Mouse (Mus musculus): ENCODE measurements at regions not wholly inside any gene's neighbourhood (a gene's known extent, or its start where the extent isn't known, plus 50 kb on each side); places are given as distances from the start of the nearest gene placed in this dataset.

DNA sequence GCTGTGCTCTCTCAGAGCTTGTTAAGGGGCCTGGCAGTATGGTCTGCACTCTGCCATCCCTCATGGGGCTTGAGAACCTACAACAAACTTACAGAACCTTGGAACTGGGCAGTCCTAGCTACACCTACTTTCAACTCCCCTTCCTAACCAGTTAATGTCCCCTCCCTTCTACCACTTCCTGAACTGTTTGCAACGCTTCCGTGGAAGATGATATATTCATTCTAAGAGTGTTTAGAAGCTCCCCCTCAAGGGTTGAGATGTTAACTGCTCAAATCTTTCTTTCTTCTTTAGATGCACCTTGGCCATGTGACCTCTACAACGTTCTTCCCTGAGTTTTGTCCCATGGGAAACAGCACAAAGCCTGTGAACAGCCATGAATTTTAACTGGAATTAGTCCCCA, 72.3 kb upstream of the Atp2b1 start:
- WGBS = 76% methylated on average over 3 of the region's 3 CpGs
- no peak for ATAC-seq (ENCODE audit: low FRiP score, low TSS enrichment)
- Histone ChIP-seq H3K9ac (replicated peaks; ENCODE audit: low read length) (no peak overlapping the region), H3K4me2 (replicated peaks; ENCODE audit: low read depth, low read length) (no peak overlapping the region), H3K4me3 (ENCODE audit: low read length) (no peak overlapping the region), H3K9me3 (ENCODE audit: low read length) (peaks cover 23% of the 10 kb centered on the region), H3K4me1 (ENCODE audit: insufficient read depth, low read length) (no peaks in the 10 kb centered on the region), H3K27ac (ENCODE audit: low read length) (no peak overlapping the region), H3K36me3 (ENCODE audit: insufficient read depth, low read length) (peaks cover 8% of the 10 kb centered on the region; the same call in 1 of the 2 replicates), H3K27me3 (ENCODE audit: insufficient read depth, low read length) (no peaks in the 10 kb centered on the region)

GRCm38 (mm10) chr10:98842721-98843120, 71.5 kb upstream of the Atp2b1 start:
- Histone ChIP-seq H3K27me3 (ENCODE audit: insufficient read depth, low read length) (no peaks in the 10 kb centered on the region), H3K27ac (ENCODE audit: low read length) (no peak overlapping the region), H3K4me2 (replicated peaks; ENCODE audit: low read depth, low read length) (no peak overlapping the region), H3K4me3 (ENCODE audit: low read length) (no peak overlapping the region), H3K4me1 (ENCODE audit: insufficient read depth, low read length) (no peaks in the 10 kb centered on the region), H3K9ac (replicated peaks; ENCODE audit: low read length) (no peak overlapping the region), H3K36me3 (ENCODE audit: insufficient read depth, low read length) (peaks cover 8% of the 10 kb centered on the region; the same call in 1 of the 2 replicates), H3K9me3 (ENCODE audit: low read length) (peaks cover 23% of the 10 kb centered on the region)
- 77% methylated on average over 1 of the region's 1 CpGs for WGBS
- no peak for ATAC-seq (ENCODE audit: low FRiP score, low TSS enrichment)

GRCm38 (mm10) chr10:98849851-98850250, 64.4 kb upstream of the Atp2b1 start:
- H3K9me3 ChIP-seq (ENCODE audit: low read length) = 0 out of 2 replicates have a peak, but pooled peaks cover 5% of the 10 kb centered on the region
- no peak overlapping the region for H3K4me2 ChIP-seq (replicated peaks; ENCODE audit: low read depth, low read length)
- no peak for ATAC-seq (ENCODE audit: low FRiP score, low TSS enrichment)
- no peak overlapping the region for H3K4me3 ChIP-seq (ENCODE audit: low read length)
- no peaks in the 10 kb centered on the region for H3K36me3 ChIP-seq (ENCODE audit: insufficient read depth, low read length)
- H3K27me3 ChIP-seq (ENCODE audit: insufficient read depth, low read length) = no peaks in the 10 kb centered on the region
- H3K4me1 ChIP-seq (ENCODE audit: insufficient read depth, low read length) = no peaks in the 10 kb centered on the region
- no peak overlapping the region for H3K27ac ChIP-seq (ENCODE audit: low read length)
- H3K9ac ChIP-seq (replicated peaks; ENCODE audit: low read length) = no peak overlapping the region
- WGBS = 84% methylated on average over 3 of the region's 3 CpGs

GRCm38 (mm10) chr10:98857395-98857794, 56.8 kb upstream of the Atp2b1 start:
- 49% methylated on average over 3 of the region's 3 CpGs for WGBS

DNA sequence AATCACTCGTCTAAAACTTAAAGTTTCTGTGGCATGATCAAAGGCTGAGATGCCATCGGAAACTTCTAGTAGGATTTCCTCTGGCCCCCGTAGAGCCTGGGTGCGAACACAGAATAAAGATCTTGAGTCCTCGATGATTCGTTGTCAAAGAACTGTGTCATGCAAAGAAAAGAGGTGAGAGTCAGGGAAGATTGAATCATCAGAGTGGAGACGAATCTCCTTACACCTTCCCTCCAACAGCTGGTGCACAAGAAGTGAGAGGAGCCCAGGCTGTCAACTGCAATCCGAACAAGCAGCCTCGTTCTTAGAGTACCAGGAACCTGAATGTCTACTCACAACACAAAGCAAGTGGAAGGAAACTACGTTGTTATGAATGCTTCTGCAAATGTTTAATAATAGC, 52.7 kb upstream of the Atp2b1 start:
- Histone ChIP-seq H3K4me3 (ENCODE audit: low read length) (no peak overlapping the region), H3K27me3 (ENCODE audit: insufficient read depth, low read length) (no peaks in the 10 kb centered on the region), H3K9me3 (ENCODE audit: low read length) (no peaks in the 10 kb centered on the region), H3K9ac (replicated peaks; ENCODE audit: low read length) (no peak overlapping the region), H3K4me2 (replicated peaks; ENCODE audit: low read depth, low read length) (no peak overlapping the region), H3K27ac (ENCODE audit: low read length) (no peak overlapping the region), H3K36me3 (ENCODE audit: insufficient read depth, low read length) (no peaks in the 10 kb centered on the region), H3K4me1 (ENCODE audit: insufficient read depth, low read length) (peaks cover 7% of the 10 kb centered on the region; the same call in 1 of the 2 replicates)
- 86% methylated on average over 10 of the region's 10 CpGs for WGBS
- ATAC-seq (ENCODE audit: low FRiP score, low TSS enrichment) = no peak

More at GRCm38 (mm10) chr10:98857395-98857794, 56.8 kb upstream of the Atp2b1 start:
- Histone ChIP-seq H3K9ac (replicated peaks; ENCODE audit: low read length) (no peak overlapping the region), H3K4me1 (ENCODE audit: insufficient read depth, low read length) (no peaks in the 10 kb centered on the region), H3K4me2 (replicated peaks; ENCODE audit: low read depth, low read length) (no peak overlapping the region), H3K4me3 (ENCODE audit: low read length) (no peak overlapping the region), H3K36me3 (ENCODE audit: insufficient read depth, low read length) (no peaks in the 10 kb centered on the region), H3K27me3 (ENCODE audit: insufficient read depth, low read length) (no peaks in the 10 kb centered on the region), H3K9me3 (ENCODE audit: low read length) (no peaks in the 10 kb centered on the region), H3K27ac (ENCODE audit: low read length) (no peak overlapping the region)
- peak; percentile 71; the same call in 1 of the 2 replicates for ATAC-seq (ENCODE audit: low FRiP score, low TSS enrichment)

DNA sequence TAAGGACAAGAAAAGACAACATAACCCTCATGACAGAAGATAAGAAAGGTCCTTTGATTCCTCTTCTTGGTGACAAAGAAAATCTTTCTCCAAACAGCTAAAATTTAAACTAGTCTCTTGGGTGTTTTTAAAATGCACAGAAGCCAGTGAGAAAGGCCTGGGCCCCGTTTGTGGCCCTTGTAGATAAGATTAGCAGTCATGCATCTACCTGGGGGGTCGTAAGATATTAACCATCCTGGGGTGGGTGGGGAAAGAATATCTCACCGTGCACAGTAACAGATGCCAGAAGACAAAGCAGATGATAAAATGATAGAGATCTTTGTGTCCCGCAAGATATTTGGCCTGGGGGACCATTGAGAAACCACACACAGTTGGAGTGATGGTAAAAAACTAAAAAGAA, 51.5 kb upstream of the Atp2b1 start:
- H3K27ac ChIP-seq (ENCODE audit: low read length) = no peak overlapping the region
- peaks cover 7% of the 10 kb centered on the region; the same call in 1 of the 2 replicates for H3K4me1 ChIP-seq (ENCODE audit: insufficient read depth, low read length)
- 62% methylated on average over 4 of the region's 4 CpGs for WGBS
- no peak for ATAC-seq (ENCODE audit: low FRiP score, low TSS enrichment)
- H3K27me3 ChIP-seq (ENCODE audit: insufficient read depth, low read length) = no peaks in the 10 kb centered on the region
- no peaks in the 10 kb centered on the region for H3K9me3 ChIP-seq (ENCODE audit: low read length)
- no peak overlapping the region for H3K9ac ChIP-seq (replicated peaks; ENCODE audit: low read length)
- no peak overlapping the region for H3K4me3 ChIP-seq (ENCODE audit: low read length)
- no peaks in the 10 kb centered on the region for H3K36me3 ChIP-seq (ENCODE audit: insufficient read depth, low read length)
- no peak overlapping the region for H3K4me2 ChIP-seq (replicated peaks; ENCODE audit: low read depth, low read length)

DNA sequence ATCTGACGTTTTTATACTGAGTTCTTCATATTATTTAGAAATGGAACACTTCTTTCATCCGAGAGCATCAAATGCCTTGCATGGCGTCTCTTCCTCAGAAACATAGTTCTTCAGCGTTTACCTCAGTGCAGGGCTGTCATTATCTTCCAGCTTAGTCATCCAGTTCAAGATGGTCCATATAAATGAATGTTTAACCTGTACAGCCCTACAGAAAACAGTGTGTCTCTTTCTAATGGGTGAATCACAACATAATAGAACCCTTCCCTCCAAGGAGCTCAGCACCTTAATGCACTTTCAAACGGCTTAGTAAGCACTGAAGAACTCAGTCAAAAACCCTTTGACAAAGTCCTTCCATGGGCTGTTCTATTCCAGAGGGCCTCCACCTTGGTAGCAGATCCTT, 49.8 kb upstream of the Atp2b1 start:
- Histone ChIP-seq H3K9me3 (ENCODE audit: low read length) (no peaks in the 10 kb centered on the region), H3K36me3 (ENCODE audit: insufficient read depth, low read length) (no peaks in the 10 kb centered on the region), H3K4me3 (ENCODE audit: low read length) (no peak overlapping the region), H3K27me3 (ENCODE audit: insufficient read depth, low read length) (no peaks in the 10 kb centered on the region), H3K9ac (replicated peaks; ENCODE audit: low read length) (no peak overlapping the region), H3K4me1 (ENCODE audit: insufficient read depth, low read length) (peaks cover 7% of the 10 kb centered on the region; the same call in 1 of the 2 replicates), H3K4me2 (replicated peaks; ENCODE audit: low read depth, low read length) (no peak overlapping the region), H3K27ac (ENCODE audit: low read length) (peak overlapping the region; percentile 77)
- peak; percentile 65; the same call in 1 of the 2 replicates for ATAC-seq (ENCODE audit: low FRiP score, low TSS enrichment)
- 75% methylated on average over 5 of the region's 5 CpGs for WGBS
